Mouse (Mus musculus) right cerebral cortex, adult 2 months (tissue): ENCODE measurements at regions not wholly inside any gene's neighbourhood (a gene's known extent, or its start where the extent isn't known, plus 50 kb on each side); places are given as distances from the start of the nearest gene placed in this dataset.
A peak's percentile ranks its signal among the peaks of the same experiment; 100 is the strongest.

Experiments used
- DNase-seq, 2 experiments: peaks; one replicate each; pipeline ENCODE4 v3.0.0; 2021 to 2022; ENCODE audit warnings: low spot score in 2 of 2

DNA sequence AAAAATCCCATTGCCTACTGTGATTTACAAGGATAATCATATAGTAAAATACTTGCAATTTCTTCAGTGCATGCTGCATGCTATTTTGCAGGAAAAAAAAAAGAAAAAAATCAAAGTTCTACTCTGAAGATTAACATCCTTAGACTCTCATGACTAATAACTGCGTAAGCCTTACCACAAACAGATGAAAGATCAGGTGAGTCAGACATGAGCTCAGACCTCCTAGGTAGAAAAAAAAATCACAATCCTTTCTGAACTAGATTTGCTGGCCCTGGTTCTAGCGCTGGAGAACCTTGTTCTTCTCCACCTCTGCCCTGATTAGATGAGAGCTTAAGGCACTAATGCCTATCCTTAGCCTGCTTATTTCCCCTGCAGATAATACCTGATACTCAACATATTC lies 96.1 kb upstream of the Snap25 start:
- DNase-seq, result no peak

DNA sequence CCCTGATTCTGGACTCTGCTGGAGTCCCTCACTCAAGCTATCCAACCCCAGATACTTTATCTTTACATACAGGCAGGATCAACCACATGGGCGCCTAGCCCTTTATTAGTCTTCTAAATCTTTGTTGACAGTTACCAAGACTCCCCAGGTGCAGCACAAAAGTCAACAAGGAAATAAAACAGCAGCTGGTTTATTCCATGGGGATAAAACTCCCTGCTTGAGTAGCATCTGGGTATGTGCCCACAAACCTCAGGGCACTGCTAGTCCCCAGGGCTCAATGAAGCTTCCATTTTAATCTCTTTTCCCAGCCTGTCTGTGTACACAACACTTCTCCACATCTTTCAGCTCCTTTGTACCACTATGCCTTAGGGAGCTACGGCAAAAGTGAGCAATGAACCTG lies 95.1 kb upstream of the Snap25 start:
- no peak for DNase-seq

- DNase-seq, result no peak
These were observed 92.9 kb upstream of the Snap25 start for GRCm38 (mm10) chr2:136620309-136620708.

- DNase-seq, result no peak
These were observed 92.3 kb upstream of the Snap25 start for GRCm38 (mm10) chr2:136620969-136621368.

DNA sequence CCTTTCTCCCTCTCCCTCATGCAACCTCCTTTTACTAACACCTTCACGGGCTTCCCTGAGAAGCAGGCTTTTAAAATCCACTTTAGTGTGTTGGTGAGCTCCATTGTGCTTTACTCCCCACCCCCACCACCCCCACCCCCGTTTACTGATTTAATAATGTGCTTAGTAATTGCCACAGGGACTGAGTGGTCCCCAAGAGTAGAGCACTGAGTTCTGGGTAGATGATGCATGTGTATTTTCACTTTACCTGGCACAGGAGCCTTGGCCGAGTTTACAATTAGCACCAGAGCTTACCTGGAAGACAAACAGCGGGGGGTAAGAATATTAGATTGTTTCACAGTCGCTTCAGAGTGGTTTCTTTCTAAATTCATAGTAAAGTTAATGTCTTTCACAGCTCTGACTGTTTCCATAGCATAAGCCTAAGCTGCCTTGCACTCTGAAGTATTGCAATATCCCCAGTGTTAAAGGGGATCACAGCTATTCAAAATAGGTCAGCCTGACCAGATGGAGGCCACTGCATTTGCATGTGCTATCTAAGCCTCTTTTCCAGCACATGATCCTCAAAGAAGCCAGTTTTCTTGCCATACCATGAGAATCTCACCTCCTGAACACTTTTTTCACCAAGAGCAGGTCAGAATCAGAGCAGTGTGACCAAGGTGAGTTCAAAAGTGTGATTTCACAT lies 89.3 kb upstream of the Snap25 start:
- DNase-seq, result no peak

- no peak for DNase-seq
These were observed 88.8 kb upstream of the Snap25 start for GRCm38 (mm10) chr2:136624490-136624850.

- DNase-seq, result peak; percentile 50 to 53
These were observed 66.3 kb upstream of the Snap25 start for GRCm38 (mm10) chr2:136646917-136647316.

DNA sequence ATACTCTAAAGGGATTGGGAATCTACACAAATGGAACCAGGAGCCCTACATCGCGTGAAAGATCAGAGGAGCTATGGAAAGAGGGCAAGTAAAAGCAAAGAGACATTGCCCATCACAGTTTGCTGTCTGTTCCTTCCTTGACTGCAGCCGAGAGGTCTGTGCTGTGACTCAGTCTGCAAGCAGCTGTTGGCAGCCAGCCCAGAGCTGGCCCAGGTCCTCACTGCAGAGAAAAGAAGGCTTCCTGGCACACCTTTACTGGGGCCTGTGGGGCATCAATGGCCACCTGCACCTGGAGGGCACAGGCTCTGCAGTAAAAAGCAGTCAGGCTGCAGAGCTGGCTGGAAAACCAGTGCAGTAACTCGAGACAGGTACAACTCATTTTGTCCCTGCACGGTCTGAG lies 64.6 kb upstream of the Snap25 start:
- peak; percentile 46 to 60 for DNase-seq

DNA sequence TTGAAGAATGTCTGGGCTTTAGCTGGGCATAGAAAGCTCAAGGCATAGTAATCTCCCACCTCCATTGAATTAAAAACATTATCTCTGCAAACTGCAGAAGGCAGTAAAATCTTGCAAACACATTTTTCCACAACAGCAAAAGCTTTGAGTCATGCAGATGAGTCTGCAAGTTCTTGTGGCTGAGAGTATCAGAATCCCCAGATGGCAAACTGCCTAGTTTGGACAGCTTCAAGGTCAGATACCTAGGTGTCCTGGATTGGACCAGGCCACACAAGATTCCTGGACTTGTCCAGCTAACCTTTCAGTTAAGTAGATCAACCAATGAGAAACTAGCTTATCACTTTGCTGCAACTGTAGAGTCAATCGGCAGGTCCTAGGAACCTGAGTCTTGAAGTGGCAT lies 62.5 kb upstream of the Snap25 start:
- DNase-seq, result no peak

DNA sequence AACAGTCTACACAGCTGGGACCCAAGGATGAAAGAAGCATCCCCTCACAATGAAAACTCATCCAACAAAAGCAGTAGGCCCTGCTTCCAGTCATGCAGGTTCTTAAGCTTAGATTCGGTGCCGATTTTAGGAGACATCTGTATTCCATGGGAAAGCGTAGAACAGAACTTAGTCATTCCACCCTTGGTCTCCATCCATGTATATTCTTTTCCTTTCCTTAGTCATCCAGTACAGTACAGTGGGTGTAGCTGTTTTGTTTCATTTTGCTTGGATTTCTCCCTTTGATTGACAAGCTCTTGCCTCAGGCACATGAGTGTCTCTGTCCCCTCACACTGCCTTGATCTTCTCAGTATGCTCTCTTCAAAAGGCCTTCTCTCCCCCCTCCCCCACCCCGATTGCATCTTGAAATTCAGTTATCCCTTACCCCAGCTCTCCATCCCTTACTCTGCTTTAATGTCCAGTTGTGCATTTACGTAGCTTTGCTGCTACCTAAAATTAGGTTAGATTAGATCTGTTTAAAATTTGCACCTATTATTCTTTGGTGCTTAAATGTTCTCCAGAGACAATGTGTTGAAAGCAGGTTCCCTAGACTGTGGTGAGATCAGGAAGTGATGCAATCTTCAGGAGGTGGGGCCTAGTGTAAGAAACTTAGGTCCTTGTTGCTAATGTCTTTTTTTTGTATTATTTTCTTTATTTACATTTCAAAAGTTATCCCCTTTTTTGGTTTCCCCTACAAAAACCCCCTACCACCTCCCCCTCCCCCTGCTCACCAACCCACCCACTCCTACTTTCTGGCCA lies 60.8 kb upstream of the Snap25 start:
- DNase-seq, result no peak
